Mouse (Mus musculus): ENCODE data around the gene Prdm16. TPM values are rescaled to one million over a fixed set of nuclear protein-coding genes. Genes with fewer than 3 reads are reported as not detected.

Prdm16 gene
- 1 to 10 TPM; 3.7 to 4.6 TPM for total RNA-seq (2023)

GRCm38 (mm10) chr4:154636721-154637311, at the start of gene Prdm16:
Gene Prdm16 (minus strand): TSS chr4:154636873.

GRCm38 (mm10) chr4:154667767-154668166, 31.1 kb upstream of the Prdm16 start, which contains the start of gene Actrt2:
Gene Actrt2 (minus strand): TSS chr4:154667867.

GRCm38 (mm10) chr4:154335761-154336160, 300.9 kb downstream of the Prdm16 start, which contains the start of gene B230104I21Rik:
Gene B230104I21Rik (plus strand): TSS chr4:154336127.

GRCm38 (mm10) chr4:154301466-154301881, 335.2 kb downstream of the Prdm16 start, which contains the start of gene Arhgef16:
Gene Arhgef16 (minus strand): TSS chr4:154301676.

Other genes starting within 250 kb of the Prdm16 start
- not detected for gene Actrt2, start 31.0 kb upstream of the Prdm16 start, total RNA-seq (2023)
- gene Ttc34, start 200.6 kb upstream of the Prdm16 start, total RNA-seq (2023), result not detected
- not detected for gene Mmel1, start 232.7 kb upstream of the Prdm16 start, total RNA-seq (2023)